Mouse (Mus musculus): ENCODE data around the gene Rab30. TPM values are rescaled to one million over a fixed set of nuclear protein-coding genes. Genes with fewer than 3 reads are reported as not detected.
"Not testable (repeated sequence)": the region's sequence is repeated elsewhere in the genome, so short reads cannot be mapped to it uniquely, and the experiment has no call there.

The Rab30 gene
- 0.38 TPM in 1 of 2 replicates, not detected in the other for total RNA-seq (2017)

DNA sequence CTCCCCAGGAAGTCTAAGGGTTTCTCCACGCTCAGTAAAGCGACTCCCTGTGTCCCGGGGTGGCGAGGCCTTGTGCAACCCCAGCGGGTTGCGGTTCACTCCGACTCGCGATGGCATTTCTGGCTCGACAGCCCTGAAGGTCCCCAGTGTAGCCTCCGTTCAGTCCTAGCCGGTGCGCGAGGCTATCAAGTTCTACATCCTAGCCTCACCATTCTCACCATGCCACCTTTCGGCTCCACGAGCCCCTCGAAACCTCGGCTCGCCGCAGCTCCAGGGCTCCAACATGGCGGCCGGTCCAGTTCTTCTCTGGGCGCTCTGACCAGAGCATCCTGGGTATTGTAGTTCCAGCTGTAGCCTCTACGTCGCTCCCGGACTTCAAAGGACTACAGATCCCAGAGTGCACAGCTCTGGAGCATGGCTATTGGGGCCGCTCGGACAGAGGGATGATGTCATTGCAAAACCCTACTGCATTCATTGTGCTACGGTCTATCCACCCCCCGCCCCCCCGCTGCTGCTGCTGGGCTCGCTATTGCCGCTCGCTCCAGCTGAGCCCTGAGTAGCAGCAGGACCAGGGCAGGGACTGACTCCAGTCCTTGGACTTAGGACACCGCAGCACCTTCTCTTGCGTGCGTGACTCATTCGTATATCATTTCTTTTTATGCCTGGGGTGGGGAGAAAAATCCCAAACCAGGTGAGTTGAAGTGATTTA is at the start of gene Rab30:
Gene Rab30, plus strand, starts transcription at position 452 of the 709 bp plus-strand sequence.
- ATAC-seq (replicated peaks in 1 of 2; ENCODE audit: insufficient read depth in 1 of 2, low FRiP score in 2 of 2, low TSS enrichment in 1 of 2, low read depth in 1 of 2, poor library complexity in 2 of 2, severe bottlenecking in 2 of 2): peak; percentile 97 to 99

- ATAC-seq (replicated peaks in 1 of 2; ENCODE audit: insufficient read depth in 1 of 2, low FRiP score in 2 of 2, low TSS enrichment in 1 of 2, low read depth in 1 of 2, poor library complexity in 2 of 2, severe bottlenecking in 2 of 2): no peak
These were observed 45.0 kb upstream of the Rab30 start for GRCm38 (mm10) chr7:92696395-92696794.

- no peak for ATAC-seq (replicated peaks in 1 of 2; ENCODE audit: insufficient read depth in 1 of 2, low FRiP score in 2 of 2, low TSS enrichment in 1 of 2, low read depth in 1 of 2, poor library complexity in 2 of 2, severe bottlenecking in 2 of 2)
These were observed 42.6 kb upstream of the Rab30 start for GRCm38 (mm10) chr7:92698770-92699169.

GRCm38 (mm10) chr7:92703661-92704060 is 37.7 kb upstream of the Rab30 start:
- no peak for ATAC-seq (replicated peaks in 1 of 2; ENCODE audit: insufficient read depth in 1 of 2, low FRiP score in 2 of 2, low TSS enrichment in 1 of 2, low read depth in 1 of 2, poor library complexity in 2 of 2, severe bottlenecking in 2 of 2)

GRCm38 (mm10) chr7:92705534-92705933 is 35.9 kb upstream of the Rab30 start:
- ATAC-seq (replicated peaks in 1 of 2; ENCODE audit: insufficient read depth in 1 of 2, low FRiP score in 2 of 2, low TSS enrichment in 1 of 2, low read depth in 1 of 2, poor library complexity in 2 of 2, severe bottlenecking in 2 of 2): no peak

DNA sequence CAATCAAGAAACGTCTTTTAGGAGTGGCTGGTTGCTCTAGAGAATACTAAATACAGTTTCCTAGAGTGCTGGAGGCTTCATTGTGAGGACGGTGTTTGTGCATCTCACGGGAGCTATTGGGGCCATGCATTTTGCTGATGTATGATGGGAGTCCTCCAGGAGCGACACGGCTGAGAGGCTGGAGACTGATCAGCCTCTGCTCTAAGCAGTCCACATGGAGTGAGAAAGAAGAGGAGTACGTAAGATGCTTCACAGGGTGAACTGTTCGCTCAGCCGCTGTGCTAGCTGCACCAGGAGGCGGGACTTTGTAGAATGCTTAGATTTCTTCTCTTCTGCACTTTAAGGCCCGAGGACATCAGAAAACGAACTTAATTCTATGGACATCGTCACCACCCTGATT is 34.7 kb upstream of the Rab30 start:
- no peak for ATAC-seq (replicated peaks in 1 of 2; ENCODE audit: insufficient read depth in 1 of 2, low FRiP score in 2 of 2, low TSS enrichment in 1 of 2, low read depth in 1 of 2, poor library complexity in 2 of 2, severe bottlenecking in 2 of 2)

DNA sequence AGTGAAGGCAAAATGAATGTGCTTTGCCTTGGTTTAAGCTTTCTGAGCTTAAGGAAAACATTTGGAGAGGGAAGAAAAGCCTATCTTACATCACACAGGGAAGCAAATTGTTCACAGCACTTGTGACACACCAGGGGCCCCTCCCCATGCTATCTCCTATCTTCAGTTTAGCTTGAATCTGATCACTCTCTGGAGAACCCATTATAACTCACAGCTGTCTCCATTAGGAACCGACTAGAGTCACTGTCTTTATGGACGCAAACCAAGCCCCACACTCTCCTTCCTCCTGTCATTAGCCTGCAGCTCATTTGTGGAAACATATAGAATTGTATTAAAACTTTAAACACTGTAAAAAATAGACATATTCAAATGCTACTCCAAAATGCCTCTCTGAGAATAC is 31.8 kb upstream of the Rab30 start:
- ATAC-seq (replicated peaks in 1 of 2; ENCODE audit: insufficient read depth in 1 of 2, low FRiP score in 2 of 2, low TSS enrichment in 1 of 2, low read depth in 1 of 2, poor library complexity in 2 of 2, severe bottlenecking in 2 of 2): no peak

GRCm38 (mm10) chr7:92711593-92711992 is 29.8 kb upstream of the Rab30 start:
- peak; percentile 87 to 92 for ATAC-seq (replicated peaks in 1 of 2; ENCODE audit: insufficient read depth in 1 of 2, low FRiP score in 2 of 2, low TSS enrichment in 1 of 2, low read depth in 1 of 2, poor library complexity in 2 of 2, severe bottlenecking in 2 of 2)

DNA sequence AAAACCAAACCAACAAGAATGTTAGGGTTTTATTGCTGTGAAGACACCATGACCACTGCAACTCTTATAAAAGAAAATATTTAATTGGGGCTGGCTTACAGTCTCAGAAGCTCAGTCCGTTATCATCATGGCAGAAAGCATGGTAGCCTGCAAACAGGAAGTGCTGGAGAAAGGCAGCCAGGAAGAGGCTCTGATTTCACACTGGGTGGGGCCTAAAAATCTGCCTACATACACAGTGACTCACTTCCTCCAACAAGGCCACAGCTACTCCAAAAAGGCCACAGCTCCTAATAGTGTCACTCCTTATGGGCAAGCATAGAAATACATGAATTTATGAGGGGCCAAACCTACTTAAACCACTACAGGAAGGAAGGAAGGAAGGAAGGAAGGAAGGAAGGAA is 26.3 kb upstream of the Rab30 start:
- ATAC-seq (replicated peaks in 1 of 2; ENCODE audit: insufficient read depth in 1 of 2, low FRiP score in 2 of 2, low TSS enrichment in 1 of 2, low read depth in 1 of 2, poor library complexity in 2 of 2, severe bottlenecking in 2 of 2): no peak

DNA sequence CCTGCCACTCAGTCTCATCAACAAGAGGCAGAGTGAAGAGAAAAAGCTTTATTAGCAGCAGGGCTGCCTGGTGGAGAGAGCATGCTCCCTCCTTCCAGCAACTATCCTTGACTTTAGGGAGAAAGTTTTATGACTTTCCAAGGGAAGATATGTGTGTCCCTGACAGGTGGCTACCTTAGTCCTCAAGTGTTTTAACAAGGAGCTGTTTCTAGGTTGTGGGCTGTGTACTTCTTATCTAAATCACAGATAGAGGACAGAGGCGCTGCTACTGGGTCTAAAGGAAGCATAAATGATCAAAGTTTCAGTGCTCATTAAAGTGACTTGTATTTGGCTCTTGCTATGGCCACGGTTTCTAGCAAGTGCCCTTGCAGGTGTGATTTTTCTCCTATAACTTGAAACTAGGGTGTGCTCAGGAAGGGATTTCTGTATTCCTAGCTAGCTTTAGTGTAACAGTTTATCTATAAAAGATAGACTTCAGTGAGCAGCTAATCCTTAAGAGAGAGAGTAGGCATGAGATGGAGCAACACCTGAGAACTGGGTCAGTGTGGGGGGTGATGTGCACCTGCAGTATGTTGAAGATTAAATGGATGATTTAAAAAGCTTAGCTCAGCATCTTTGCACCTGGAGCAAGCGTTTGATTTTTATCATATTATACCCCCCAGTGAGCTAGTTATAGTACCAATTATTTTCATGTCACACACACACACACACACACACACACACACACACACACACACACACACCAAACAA is 21.1 kb upstream of the Rab30 start:
- no peak for ATAC-seq (replicated peaks in 1 of 2; ENCODE audit: insufficient read depth in 1 of 2, low FRiP score in 2 of 2, low TSS enrichment in 1 of 2, low read depth in 1 of 2, poor library complexity in 2 of 2, severe bottlenecking in 2 of 2)

DNA sequence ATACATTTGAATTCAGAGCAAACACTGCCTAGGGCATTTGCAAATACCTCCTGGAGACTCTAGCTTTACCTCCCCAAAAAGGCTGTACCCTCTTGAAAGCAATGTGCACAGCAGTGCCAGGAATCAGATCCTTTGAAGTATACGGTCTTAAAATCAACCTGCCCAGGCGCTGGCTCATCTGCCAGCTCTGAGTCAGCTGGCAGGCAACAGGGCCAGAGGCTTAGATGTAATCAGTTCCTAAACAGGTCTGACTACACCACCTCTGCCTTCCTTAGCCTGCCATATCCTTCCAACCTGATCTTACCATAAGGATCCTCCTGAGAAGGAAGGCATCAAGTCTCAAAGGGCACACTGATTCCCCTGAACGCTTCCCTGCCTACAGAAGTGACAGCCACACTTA is 17.7 kb upstream of the Rab30 start:
- no peak for ATAC-seq (replicated peaks in 1 of 2; ENCODE audit: insufficient read depth in 1 of 2, low FRiP score in 2 of 2, low TSS enrichment in 1 of 2, low read depth in 1 of 2, poor library complexity in 2 of 2, severe bottlenecking in 2 of 2)

GRCm38 (mm10) chr7:92724261-92724660 is 17.1 kb upstream of the Rab30 start:
- ATAC-seq (replicated peaks in 1 of 2; ENCODE audit: insufficient read depth in 1 of 2, low FRiP score in 2 of 2, low TSS enrichment in 1 of 2, low read depth in 1 of 2, poor library complexity in 2 of 2, severe bottlenecking in 2 of 2): no peak

DNA sequence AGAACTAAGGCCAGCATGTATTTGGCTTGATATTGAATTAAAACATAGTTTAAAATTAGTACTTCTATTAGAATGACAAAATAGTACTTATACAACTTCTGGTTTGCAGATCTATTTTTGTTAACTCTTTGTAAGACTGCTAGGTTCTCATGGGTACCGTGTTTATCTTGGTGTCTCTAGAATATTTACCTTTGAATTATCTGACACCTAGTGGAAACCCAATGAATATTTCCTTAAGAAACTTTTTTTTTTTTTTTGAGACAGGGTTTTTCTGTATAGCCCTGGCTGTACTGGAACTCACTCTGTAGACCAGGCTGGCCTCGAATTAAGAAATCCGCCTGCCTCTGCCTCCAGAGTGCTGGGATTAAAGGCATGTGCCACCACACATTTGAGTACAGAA is 11.8 kb upstream of the Rab30 start:
- ATAC-seq (replicated peaks in 1 of 2; ENCODE audit: insufficient read depth in 1 of 2, low FRiP score in 2 of 2, low TSS enrichment in 1 of 2, low read depth in 1 of 2, poor library complexity in 2 of 2, severe bottlenecking in 2 of 2): not testable (repeated sequence)

DNA sequence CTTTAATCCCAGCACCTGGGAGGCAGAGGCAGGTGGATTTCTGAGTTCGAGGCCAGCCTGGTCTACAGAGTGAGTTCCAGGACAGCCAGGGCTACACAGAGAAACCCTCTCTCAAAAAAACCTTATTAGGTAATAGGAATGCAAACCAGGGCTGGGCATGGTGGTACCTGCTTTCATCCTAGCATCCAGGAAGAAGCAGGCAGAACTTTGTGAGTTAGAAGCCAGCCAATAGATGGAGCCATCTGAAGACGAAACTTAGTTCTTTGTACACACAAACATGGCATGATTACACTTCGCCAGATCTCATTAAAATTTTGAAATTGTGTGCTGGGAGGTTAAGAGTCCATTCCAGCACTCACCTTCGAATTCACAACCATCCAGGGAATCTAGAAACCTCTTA is 10.9 kb upstream of the Rab30 start:
- no peak for ATAC-seq (replicated peaks in 1 of 2; ENCODE audit: insufficient read depth in 1 of 2, low FRiP score in 2 of 2, low TSS enrichment in 1 of 2, low read depth in 1 of 2, poor library complexity in 2 of 2, severe bottlenecking in 2 of 2)

DNA sequence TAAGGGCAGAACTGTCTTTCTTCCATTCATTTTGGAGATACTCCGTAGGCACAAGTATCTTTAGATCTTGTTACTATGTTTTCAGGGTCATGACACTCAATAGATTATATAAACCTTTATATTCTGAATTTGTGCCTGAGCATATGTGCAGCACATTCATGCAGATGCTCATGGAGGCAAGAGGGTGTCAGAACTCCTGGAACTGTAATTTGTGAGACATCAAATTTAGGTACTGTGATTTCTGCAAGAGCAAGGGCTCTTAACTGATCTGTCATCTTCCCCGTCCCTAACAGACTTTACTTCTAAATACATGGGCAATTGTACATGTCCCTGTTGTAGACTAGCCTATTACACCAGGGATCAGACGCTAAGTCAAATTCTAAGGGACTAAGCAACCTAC is 10.4 kb upstream of the Rab30 start:
- no peak for ATAC-seq (replicated peaks in 1 of 2; ENCODE audit: insufficient read depth in 1 of 2, low FRiP score in 2 of 2, low TSS enrichment in 1 of 2, low read depth in 1 of 2, poor library complexity in 2 of 2, severe bottlenecking in 2 of 2)

DNA sequence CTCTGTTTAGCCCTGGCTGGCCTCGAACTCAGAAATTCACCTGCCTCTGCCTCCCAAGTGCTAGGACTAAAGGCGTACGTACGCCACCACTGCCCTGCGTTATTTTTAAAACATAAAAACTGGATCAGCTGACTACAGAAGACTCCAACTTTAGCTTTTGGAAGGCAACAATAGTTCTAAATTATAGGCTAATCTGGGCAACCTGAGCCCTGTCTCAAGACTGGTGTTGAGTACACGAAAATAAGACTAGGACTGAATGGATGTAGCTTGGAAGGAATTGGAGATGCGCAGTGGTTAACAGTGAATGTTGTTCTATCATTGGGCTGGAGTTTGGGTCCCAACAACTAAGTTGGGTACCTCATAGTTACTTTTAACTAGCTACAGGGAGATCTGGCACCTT is 9.3 kb upstream of the Rab30 start:
- ATAC-seq (replicated peaks in 1 of 2; ENCODE audit: insufficient read depth in 1 of 2, low FRiP score in 2 of 2, low TSS enrichment in 1 of 2, low read depth in 1 of 2, poor library complexity in 2 of 2, severe bottlenecking in 2 of 2): no peak

- ATAC-seq (replicated peaks in 1 of 2; ENCODE audit: insufficient read depth in 1 of 2, low FRiP score in 2 of 2, low TSS enrichment in 1 of 2, low read depth in 1 of 2, poor library complexity in 2 of 2, severe bottlenecking in 2 of 2): no peak
These were observed 3.8 kb upstream of the Rab30 start for GRCm38 (mm10) chr7:92737560-92737959.

GRCm38 (mm10) chr7:92739956-92740355 is 1.4 kb upstream of the Rab30 start:
- ATAC-seq (replicated peaks in 1 of 2; ENCODE audit: insufficient read depth in 1 of 2, low FRiP score in 2 of 2, low TSS enrichment in 1 of 2, low read depth in 1 of 2, poor library complexity in 2 of 2, severe bottlenecking in 2 of 2): no peak

Data from hematopoietic stem cell, adult 5-6 weeks (primary cell).